Mouse (Mus musculus) liver, embryonic 11.5 days (tissue): ENCODE measurements around the gene Marveld1. TPM values are rescaled to one million over a fixed set of nuclear protein-coding genes. Genes with fewer than 3 reads are reported as not detected.

Experiments
- ATAC-seq: fragments of 200-750 bp; cut with Nextera tagmentation; replicated peaks from 2 replicates; pipeline ENCODE4 v1.8.0; 2017; ENCODE audit warnings: moderate number of reproducible peaks, mild to moderate bottlenecking, moderate TSS enrichment, moderate library complexity; ENCODE audit not compliant: low FRiP score
- DNase-seq: peaks from one replicate; pipeline ENCODE4 v3.0.0-alpha.2; 2017; ENCODE audit warnings: low spot score
- H3K27ac ChIP-seq: fragments of 300-500 bp; sonication (generic); 2 replicates; pipeline ENCODE4 v1.5.1; 2014; ENCODE audit warnings: mild to moderate bottlenecking, low read depth, low read length, control low read depth
- H3K27me3 ChIP-seq: fragments of 300-500 bp; sonication (generic); replicated peaks from 2 replicates; pipeline ENCODE4 v1.6.1; 2014; ENCODE audit warnings: low read length, mixed read lengths; ENCODE audit not compliant: control insufficient read depth, insufficient read depth
- H3K36me3 ChIP-seq: fragments of 300-500 bp; sonication (generic); 2 replicates; pipeline ENCODE4 v1.6.1; 2014; ENCODE audit warnings: mild to moderate bottlenecking, low read length, moderate library complexity, mixed read lengths; ENCODE audit not compliant: control insufficient read depth, insufficient read depth
- H3K4me1 ChIP-seq: fragments of 300-500 bp; sonication (generic); replicated peaks from 2 replicates; pipeline ENCODE4 v1.6.1; 2014; ENCODE audit warnings: low read length, mixed read lengths; ENCODE audit not compliant: control insufficient read depth, insufficient read depth
- H3K4me2 ChIP-seq: fragments of 300-500 bp; sonication (generic); 2 replicates; pipeline ENCODE4 v1.6.1; 2014; ENCODE audit warnings: mild to moderate bottlenecking, control low read depth, moderate library complexity
- H3K4me3 ChIP-seq: fragments of 300-500 bp; sonication (generic); 2 replicates; pipeline ENCODE4 v1.5.1; 2014; ENCODE audit warnings: low read depth, low read length, control low read depth
- H3K9ac ChIP-seq: fragments of 300-500 bp; sonication (generic); 2 replicates; pipeline ENCODE4 v1.6.1; 2014; ENCODE audit warnings: low read depth, low read length, control low read depth
- H3K9me3 ChIP-seq: fragments of 300-500 bp; sonication (generic); 2 replicates; pipeline ENCODE4 v1.6.1; 2016; ENCODE audit warnings: low read length, inconsistent platforms, mixed read lengths; ENCODE audit not compliant: control insufficient read depth
- WGBS: fragments of 180-500 bp; shearing (Covaris S2); extraction: QIAGEN DNeasy Blood & Tissue Kit; methylation state at CpG from one replicate; pipeline ENCODE4 v1.1.7; 2014; 5-methylcytosine and 5-hydroxymethylcytosine counted together
- polyA plus RNA-seq: library from polyadenylated mRNA; unstranded; fragments of >200 nt; fragmentation: Nextera tagmentation; extraction: Ambion mirVana; gene quantifications from 2 replicates; pipeline ENCODE4 v1.2.1, GENCODE M21; 2014

The Marveld1 gene
- polyA plus RNA-seq, 1 experiment from 2014 or later: 5.4 TPM

DNA sequence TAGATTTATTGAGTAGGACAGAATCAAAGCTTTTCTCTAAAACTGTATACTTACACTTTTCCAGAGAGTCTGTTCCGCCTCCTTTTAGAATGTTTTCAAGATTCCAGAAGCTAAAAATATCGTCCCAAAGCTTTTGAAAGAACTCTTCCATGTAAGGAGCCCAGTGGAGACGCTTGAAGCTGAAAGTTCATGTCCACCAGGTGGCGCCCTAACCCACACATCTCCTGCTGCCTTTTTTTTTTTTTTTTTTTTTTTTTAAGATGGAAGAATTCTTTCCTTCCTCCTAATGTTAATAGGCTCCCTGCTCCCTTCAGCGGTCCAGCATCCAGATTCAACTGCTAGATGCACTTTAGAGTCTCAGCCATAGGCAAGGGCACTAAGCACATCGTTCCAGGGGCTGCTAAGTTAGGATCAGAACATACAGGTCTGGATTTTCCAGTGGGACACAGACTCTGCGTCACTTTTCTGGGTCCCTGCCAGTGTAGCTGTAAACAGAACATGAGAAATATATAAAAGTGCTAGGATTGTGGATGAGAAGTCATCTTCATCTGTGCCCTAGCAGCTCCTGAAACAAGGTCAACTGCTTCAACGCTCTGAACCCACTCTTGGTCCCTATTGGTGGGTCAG lies 2.5 kb upstream of the Marveld1 start:
- H3K4me2 ChIP-seq: no peak overlapping the region
- H3K27ac ChIP-seq: no peak overlapping the region
- no peaks in the 10 kb centered on the region for H3K36me3 ChIP-seq
- peak; percentile 68 for DNase-seq
- H3K4me3 ChIP-seq: no peak overlapping the region
- peaks cover 17% of the 10 kb centered on the region for H3K27me3 ChIP-seq
- H3K9me3 ChIP-seq: no peaks in the 10 kb centered on the region
- peaks cover 17% of the 10 kb centered on the region for H3K4me1 ChIP-seq
- no peak for ATAC-seq
- H3K9ac ChIP-seq: no peak overlapping the region
- WGBS: 30% methylated on average over 8 of the region's 8 CpGs

DNA sequence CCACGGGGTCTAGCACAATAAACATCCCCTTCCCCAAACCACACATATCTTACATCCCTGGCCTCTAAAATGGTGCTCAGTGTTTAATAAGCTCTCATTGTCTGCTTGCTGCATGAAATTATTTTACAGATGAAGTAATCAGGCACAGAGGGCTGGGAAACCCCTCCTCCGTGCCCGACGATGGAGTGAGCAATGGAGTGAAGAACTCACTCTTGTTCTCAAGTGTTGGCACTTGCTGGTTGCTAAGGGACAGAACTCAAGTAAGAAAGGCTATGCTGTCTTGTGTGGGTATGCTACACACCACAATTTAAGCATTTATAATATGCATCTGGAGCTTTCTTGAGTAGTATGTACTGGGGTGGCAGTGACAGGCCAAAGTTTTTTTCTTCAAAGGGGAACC lies 2.0 kb upstream of the Marveld1 start:
- Histone ChIP-seq H3K4me2 (no peak overlapping the region), H3K27ac (no peak overlapping the region), H3K27me3 (peaks cover 17% of the 10 kb centered on the region), H3K36me3 (no peaks in the 10 kb centered on the region), H3K9ac (no peak overlapping the region), H3K4me1 (peaks cover 17% of the 10 kb centered on the region), H3K9me3 (no peaks in the 10 kb centered on the region), H3K4me3 (no peak overlapping the region)
- 59% methylated on average over 4 of the region's 4 CpGs for WGBS
- DNase-seq (no peak), ATAC-seq (no peak)

DNA sequence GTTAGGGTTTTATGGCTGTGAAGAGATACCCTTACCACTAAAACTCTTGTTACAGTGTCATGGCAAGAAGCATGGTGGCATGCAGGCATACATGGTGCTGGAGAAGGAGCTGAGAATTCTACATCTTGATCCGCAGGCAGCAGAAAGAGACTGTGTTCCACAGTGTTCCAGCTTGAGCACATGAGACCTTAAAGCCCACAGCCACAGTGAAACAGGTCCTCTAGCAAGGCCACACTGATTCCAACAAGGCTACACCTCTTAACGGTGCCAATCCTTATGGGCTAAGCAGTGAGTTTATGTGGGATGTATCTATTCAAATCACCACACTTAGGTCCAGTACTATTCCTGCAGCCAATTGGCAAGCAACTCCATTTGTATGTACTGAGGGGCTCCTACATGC lies 1.5 kb upstream of the Marveld1 start:
- Histone ChIP-seq H3K9me3 (no peaks in the 10 kb centered on the region), H3K36me3 (no peaks in the 10 kb centered on the region), H3K27me3 (peaks cover 17% of the 10 kb centered on the region), H3K9ac (no peak overlapping the region), H3K4me1 (peaks cover 17% of the 10 kb centered on the region), H3K4me2 (no peak overlapping the region), H3K27ac (no peak overlapping the region), H3K4me3 (no peak overlapping the region)
- WGBS: 81% methylated on average over 2 of the region's 2 CpGs
- ATAC-seq: no peak
- DNase-seq: no peak

DNA sequence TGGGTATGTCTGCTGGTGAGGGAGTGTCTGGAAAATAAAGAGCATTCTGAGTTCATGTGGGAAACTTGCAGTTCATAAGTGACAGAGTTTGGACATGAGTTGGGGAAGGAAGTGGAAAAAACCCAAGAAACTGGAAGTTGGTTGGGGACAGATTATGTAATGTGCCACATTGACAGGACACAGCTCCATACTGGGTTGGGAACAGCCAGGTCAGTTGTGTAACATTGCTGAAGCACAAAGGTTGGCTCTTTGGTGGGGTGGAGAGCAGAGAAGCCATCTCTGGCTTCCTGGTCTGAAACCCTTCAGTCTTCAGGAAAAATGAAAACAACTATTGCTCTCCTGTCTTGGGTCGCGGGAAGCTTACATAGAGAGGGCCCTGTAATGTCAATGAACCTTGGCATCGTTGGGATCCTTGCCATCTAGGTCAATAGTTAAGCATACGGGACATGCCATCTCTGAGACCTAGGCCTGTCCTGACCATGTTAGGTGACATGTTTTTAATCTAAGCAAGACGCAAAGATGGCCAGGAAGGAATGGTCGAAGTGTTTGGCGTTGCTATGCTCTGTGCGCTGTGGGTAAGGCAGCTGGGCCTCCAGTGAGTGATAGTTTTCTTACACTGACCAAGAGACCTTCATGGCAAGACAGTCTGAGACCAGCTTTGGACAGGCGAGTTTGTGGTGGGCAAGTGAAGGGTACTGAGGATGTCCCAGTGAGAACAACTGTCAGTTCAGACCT lies 757 bp upstream of the Marveld1 start:
- Histone ChIP-seq H3K36me3 (no peaks in the 10 kb centered on the region), H3K27me3 (peaks cover 17% of the 10 kb centered on the region), H3K9ac (no peak overlapping the region), H3K4me3 (no peak overlapping the region), H3K4me1 (peaks cover 17% of the 10 kb centered on the region), H3K4me2 (peak overlapping the region; percentile 89), H3K9me3 (no peaks in the 10 kb centered on the region), H3K27ac (no peak overlapping the region)
- ATAC-seq (no peak), DNase-seq (no peak)
- WGBS: 89% methylated on average over 9 of the region's 9 CpGs

DNA sequence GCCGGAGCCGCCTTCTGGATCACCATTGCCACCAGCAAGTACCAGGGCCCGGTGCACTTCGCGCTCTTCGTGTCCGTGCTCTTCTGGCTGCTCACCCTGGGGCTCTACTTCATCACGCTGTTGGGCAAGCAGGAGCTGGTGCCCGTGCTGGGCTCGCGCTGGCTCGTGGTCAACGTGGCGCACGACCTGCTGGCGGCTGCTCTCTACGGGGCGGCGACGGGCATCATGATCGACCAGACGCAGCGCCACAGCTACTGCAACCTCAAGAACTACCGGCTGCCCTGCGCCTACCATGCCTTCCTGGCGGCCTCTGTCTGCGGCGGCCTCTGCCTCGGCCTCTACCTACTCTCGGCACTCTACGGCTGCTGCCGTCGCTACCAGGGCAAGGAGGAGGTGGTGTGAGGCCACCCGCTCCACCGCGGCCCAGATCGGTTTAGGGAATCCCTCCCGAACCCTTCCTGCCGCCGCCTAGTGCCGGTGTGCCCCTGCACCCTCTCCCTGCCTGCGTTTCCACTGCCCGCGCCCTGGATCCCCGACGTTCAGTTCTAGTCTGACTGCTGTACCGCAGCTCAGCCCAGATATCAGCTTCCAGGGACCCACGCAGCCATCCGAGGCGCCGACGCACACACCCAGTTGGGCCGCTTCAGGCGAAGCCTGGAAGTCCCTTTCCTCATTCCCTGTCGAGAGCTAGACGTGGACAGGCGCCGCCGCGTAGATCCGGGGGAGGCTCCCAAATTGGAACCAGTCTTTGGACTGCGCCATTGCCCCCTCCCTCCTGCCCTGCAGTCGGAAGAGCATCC lies 769 bp downstream of the Marveld1 start:
- ATAC-seq: peak; percentile 38
- 3% methylated on average over 63 of the region's 63 CpGs for WGBS

DNA sequence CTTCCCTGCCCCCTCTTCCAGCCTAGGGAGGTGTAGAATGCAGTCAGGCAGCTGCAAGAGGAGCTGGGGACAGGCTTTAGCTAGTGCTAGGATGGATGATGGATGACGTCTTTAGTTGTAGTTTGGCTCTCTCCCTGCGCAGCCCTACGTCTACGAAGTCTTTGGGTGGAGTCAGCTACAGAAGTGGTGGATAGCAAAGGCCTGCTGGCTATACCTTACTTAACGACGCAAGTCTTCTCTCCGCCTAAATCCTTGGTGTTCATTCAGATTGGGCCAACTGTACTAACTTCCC lies 1.3 kb downstream of the Marveld1 start:
- H3K4me1 ChIP-seq: peaks cover 17% of the 10 kb centered on the region
- H3K9ac ChIP-seq: peak overlapping the region; percentile 70
- H3K27ac ChIP-seq: no peak overlapping the region

More for the DNA sequence above, 769 bp downstream of the Marveld1 start:
- Histone ChIP-seq H3K9me3 (no peaks in the 10 kb centered on the region), H3K4me3 (peak overlapping the region; percentile 68), H3K4me1 (peaks cover 17% of the 10 kb centered on the region), H3K27ac (peak overlapping the region; percentile 54), H3K36me3 (no peaks in the 10 kb centered on the region), H3K4me2 (peak overlapping the region; percentile 89), H3K27me3 (peaks cover 17% of the 10 kb centered on the region), H3K9ac (peak overlapping the region; percentile 70)
- peak; percentile 67 for DNase-seq

DNA sequence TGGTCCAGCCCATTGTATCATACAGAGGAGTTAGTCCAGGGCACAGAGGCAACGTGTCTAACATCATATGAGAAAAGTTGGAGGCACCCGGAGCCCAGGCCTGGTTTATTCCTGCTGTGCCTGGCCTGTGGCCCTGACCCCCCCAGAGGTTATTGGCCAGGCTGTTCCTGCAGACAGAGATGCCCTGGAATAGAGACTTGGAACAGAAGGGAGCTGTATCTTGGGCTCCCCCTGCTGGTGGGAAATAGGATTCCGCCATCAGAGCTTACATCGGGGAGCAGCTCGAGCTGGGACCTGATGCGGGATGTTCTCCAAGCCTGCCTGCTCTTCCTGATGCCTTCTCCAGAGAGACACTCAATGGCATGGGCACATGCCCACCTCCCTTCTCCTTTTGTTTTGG lies 4.8 kb downstream of the Marveld1 start:
- WGBS: 12% methylated on average over 6 of the region's 6 CpGs
- H3K27ac ChIP-seq: no peak overlapping the region
- 0 out of 2 replicates have a peak, but pooled peaks have one; percentile 22 for ATAC-seq

More for the DNA sequence above, 1.3 kb downstream of the Marveld1 start:
- H3K9me3 ChIP-seq: no peaks in the 10 kb centered on the region
- H3K4me2 ChIP-seq: peak overlapping the region; percentile 89
- WGBS: 28% methylated on average over 7 of the region's 7 CpGs
- DNase-seq (no peak), ATAC-seq (no peak; the same call in 1 of the 2 replicates)
- peak overlapping the region; percentile 68 for H3K4me3 ChIP-seq
- peaks cover 17% of the 10 kb centered on the region for H3K27me3 ChIP-seq
- H3K36me3 ChIP-seq: no peaks in the 10 kb centered on the region

DNA sequence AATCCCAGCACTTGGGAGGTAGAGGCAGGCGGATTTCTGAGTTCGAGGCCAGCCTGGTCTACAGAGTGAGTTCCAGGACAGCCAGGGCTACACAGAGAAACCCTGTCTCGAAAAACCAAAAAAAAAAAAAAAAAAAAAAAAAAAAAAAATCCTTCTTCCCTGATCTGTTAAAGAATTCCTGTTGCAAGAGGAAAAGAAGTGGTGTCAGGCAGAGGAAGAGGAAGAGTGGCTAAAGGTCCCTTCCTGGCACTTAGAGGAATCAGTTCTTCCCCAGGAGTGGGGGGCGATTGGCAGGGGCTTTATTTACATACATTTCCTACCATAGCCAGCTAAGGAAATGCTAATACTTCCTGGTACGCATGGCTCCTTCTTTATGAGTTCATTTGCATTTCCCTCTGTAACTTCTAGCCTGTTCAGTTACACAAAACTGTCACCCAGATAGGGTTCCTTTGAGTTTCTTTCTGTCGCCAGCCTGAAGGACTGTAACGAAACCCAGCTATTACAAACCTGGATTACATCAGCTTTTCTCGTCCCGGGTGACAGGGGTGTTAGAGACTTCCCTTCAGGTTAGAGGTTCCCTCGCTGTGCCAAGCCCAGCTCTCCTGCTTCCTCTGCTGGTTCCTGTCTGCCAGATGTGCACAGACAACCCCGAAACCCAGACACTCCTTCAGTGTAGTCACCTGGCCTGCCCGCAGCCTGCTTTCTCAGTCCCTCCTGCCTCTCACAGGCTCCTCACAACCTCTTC lies 10.5 kb downstream of the Marveld1 start:
- H3K36me3 ChIP-seq: no peaks in the 10 kb centered on the region
- H3K4me2 ChIP-seq: no peak overlapping the region; the same call in 1 of the 2 replicates
- no peak overlapping the region for H3K4me3 ChIP-seq
- H3K9me3 ChIP-seq: no peaks in the 10 kb centered on the region
- H3K4me1 ChIP-seq: peaks cover 17% of the 10 kb centered on the region
- no peak overlapping the region for H3K27ac ChIP-seq
- H3K9ac ChIP-seq: no peak overlapping the region
- H3K27me3 ChIP-seq: no peaks in the 10 kb centered on the region
- WGBS: 39% methylated on average over 12 of the region's 12 CpGs
- DNase-seq: no peak
- ATAC-seq: no peak

More for the DNA sequence above, 4.8 kb downstream of the Marveld1 start:
- H3K4me2 ChIP-seq: no peak overlapping the region
- H3K9me3 ChIP-seq: no peaks in the 10 kb centered on the region
- peaks cover 15% of the 10 kb centered on the region for H3K4me1 ChIP-seq
- no peak overlapping the region for H3K4me3 ChIP-seq
- no peak overlapping the region for H3K9ac ChIP-seq
- peaks cover 17% of the 10 kb centered on the region for H3K27me3 ChIP-seq
- DNase-seq: peak; percentile 75
- H3K36me3 ChIP-seq: no peaks in the 10 kb centered on the region
